Mouse (Mus musculus) hindbrain, embryonic 16.5 days (tissue): ENCODE measurements around the gene Gm49322. TPM values are rescaled to one million over a fixed set of nuclear protein-coding genes. Genes with fewer than 3 reads are reported as not detected.

ENCODE experiments used
- ATAC-seq: fragments of 200-750 bp; cut with Nextera tagmentation; 2 replicates; pipeline ENCODE4 v1.8.0; 2017; ENCODE audit warnings: moderate TSS enrichment, moderate library complexity
- H3K27ac ChIP-seq: fragments of 300-500 bp; sonication (generic); 2 replicates; pipeline ENCODE4 v1.5.1; 2014; ENCODE audit warnings: low read depth, mild to moderate bottlenecking, control low read depth, low read length, moderate library complexity
- H3K27me3 ChIP-seq: fragments of 300-500 bp; sonication (generic); replicated peaks from 2 replicates; pipeline ENCODE4 v1.6.1; 2014; ENCODE audit warnings: low read length; ENCODE audit not compliant: control insufficient read depth, insufficient read depth
- H3K36me3 ChIP-seq: fragments of 300-500 bp; sonication (generic); 2 replicates; pipeline ENCODE4 v1.6.1; 2014; ENCODE audit warnings: mild to moderate bottlenecking, low read length, moderate library complexity, mixed read lengths; ENCODE audit not compliant: control insufficient read depth, insufficient read depth
- H3K4me1 ChIP-seq: fragments of 300-500 bp; sonication (generic); 2 replicates; pipeline ENCODE4 v1.6.1; 2014; ENCODE audit warnings: low read depth, low read length; ENCODE audit not compliant: control insufficient read depth, insufficient read depth
- H3K4me2 ChIP-seq: fragments of 300-500 bp; sonication (generic); 2 replicates; pipeline ENCODE4 v1.6.1; 2014; ENCODE audit warnings: mild to moderate bottlenecking, low read length, control low read depth, moderate library complexity
- H3K4me3 ChIP-seq: fragments of 300-500 bp; sonication (generic); 2 replicates; pipeline ENCODE4 v1.5.1; 2014; ENCODE audit warnings: mild to moderate bottlenecking, low read length, control low read depth, moderate library complexity
- H3K9ac ChIP-seq: fragments of 300-500 bp; sonication (generic); 2 replicates; pipeline ENCODE4 v1.6.1; 2014; ENCODE audit warnings: low read depth, mild to moderate bottlenecking, control low read depth, low read length, moderate library complexity
- H3K9me3 ChIP-seq: fragments of 300-500 bp; sonication (generic); 2 replicates; pipeline ENCODE4 v1.6.1; 2014; ENCODE audit warnings: mild to moderate bottlenecking, low read length, moderate library complexity; ENCODE audit not compliant: control insufficient read depth
- WGBS: fragments of 180-500 bp; shearing (Covaris S2); extraction: QIAGEN DNeasy Blood & Tissue Kit; methylation state at CpG from one replicate; pipeline ENCODE4 v1.1.7; 2014; 5-methylcytosine and 5-hydroxymethylcytosine counted together
- polyA plus RNA-seq: library from polyadenylated mRNA; unstranded; fragments of >200 nt; fragmentation: Nextera tagmentation; extraction: Ambion mirVana; gene quantifications from 2 replicates; pipeline ENCODE4 v1.2.1, GENCODE M21; 2015

Gene Gm49322
- polyA plus RNA-seq, 1 experiment from 2014 or later, result 2.3 TPM

DNA sequence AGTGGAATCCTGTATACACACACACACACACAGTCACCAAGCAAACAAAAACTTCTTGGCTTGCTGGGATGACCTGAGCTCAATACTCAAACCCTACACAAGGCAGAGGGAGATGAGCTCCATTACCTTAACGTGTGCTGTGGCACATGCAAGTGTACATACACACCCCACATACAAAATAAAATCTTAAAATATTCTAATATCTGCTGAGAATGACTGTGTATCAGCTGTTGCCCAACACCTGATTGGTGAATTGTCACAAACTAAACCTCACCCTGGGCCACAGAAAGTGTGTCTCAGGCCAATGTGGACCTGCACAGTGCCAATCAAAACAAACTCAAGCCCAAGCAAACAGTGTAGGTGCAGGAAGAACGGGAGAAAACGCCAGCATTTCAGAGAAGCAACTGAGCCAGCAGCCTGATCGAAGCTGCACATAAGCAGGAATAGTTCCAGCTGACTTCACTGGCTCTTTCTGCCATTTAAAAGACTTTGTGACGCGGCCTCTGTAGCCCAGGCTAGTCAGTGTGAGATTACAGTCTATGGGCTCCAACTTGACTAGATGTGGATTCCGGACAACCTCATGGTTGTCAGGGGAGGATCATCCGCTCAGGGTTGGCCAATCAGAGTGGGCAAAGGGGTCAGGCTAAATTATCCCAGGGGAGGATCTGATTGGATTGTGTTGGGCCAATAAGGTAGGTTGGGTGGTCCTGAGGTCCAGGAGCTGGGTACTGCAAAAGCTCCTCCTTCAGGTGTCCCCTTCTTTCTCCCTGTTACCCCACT lies 13.8 kb downstream of the Gm49322 start:
- Histone ChIP-seq H3K9ac (no peak overlapping the region), H3K27ac (no peak overlapping the region), H3K4me1 (peaks cover 23% of the 10 kb centered on the region), H3K36me3 (peaks cover 8% of the 10 kb centered on the region), H3K9me3 (no peaks in the 10 kb centered on the region), H3K27me3 (no peaks in the 10 kb centered on the region), H3K4me3 (no peak overlapping the region), H3K4me2 (no peak overlapping the region)
- 31% methylated on average over 8 of the region's 8 CpGs for WGBS
- no peak for ATAC-seq

- WGBS, result 87% methylated on average over 9 of the region's 9 CpGs
- H3K4me2 ChIP-seq, result no peak overlapping the region
- no peaks in the 10 kb centered on the region for H3K9me3 ChIP-seq
- H3K4me3 ChIP-seq, result no peak overlapping the region
- H3K27me3 ChIP-seq, result no peaks in the 10 kb centered on the region
- no peak overlapping the region for H3K27ac ChIP-seq
- ATAC-seq, result no peak
- peaks cover 2% of the 10 kb centered on the region; the same call in 1 of the 2 replicates for H3K36me3 ChIP-seq
- H3K9ac ChIP-seq, result no peak overlapping the region
- H3K4me1 ChIP-seq, result peaks cover 28% of the 10 kb centered on the region
Measured at GRCm38 (mm10) chr10:80620365-80620764, 14.5 kb downstream of the Gm49322 start.

DNA sequence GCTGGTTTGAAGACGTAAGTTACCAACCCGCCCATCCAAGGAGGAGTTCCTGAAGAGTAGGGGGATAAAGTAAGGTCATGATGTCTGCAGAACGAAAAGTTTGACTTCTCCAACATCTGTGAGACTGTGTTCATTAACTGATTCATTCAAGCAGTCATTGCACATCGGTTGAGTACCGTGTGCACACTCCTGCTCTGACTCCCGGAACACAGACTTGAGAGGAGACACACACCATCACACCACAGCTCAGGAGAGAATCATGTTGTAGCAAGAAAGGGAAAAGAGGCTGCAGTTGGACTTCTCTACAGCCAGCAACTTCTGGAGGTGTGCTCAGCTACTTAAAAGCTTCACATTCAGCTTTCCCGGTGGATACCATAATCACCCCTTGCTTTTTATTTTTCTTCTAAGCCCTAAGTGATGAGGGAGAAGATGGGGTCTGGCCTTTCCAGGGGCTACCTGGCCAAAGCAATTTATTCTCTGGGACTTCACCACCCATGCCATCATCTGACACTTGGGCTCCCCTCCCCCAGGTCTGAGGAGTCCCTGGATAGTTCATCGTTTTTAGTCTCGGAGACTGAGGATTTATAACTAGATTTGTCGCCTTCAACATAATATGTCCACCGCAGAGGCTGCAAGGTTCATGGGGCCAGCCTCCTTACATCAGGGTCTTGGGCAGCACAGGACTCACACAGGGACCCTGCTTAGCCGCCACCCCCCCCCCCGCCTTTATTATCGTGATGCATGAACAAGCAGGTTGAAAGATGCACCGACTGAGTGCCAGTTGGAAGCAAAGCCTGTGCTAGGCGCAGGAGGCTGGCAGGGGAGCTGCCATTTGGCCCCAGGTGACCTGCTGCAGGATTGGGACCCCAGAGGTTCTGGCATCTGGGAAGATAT lies 15.2 kb downstream of the Gm49322 start:
- peaks cover 28% of the 10 kb centered on the region for H3K4me1 ChIP-seq
- H3K9me3 ChIP-seq, result no peaks in the 10 kb centered on the region
- peak overlapping the region; percentile 70 for H3K4me2 ChIP-seq
- WGBS, result 55% methylated on average over 16 of the region's 16 CpGs
- H3K9ac ChIP-seq, result peak overlapping the region; percentile 49
- H3K27me3 ChIP-seq, result no peaks in the 10 kb centered on the region
- no peak for ATAC-seq
- H3K36me3 ChIP-seq, result no peaks in the 10 kb centered on the region
- H3K27ac ChIP-seq, result peak overlapping the region; percentile 92
- peak overlapping the region; percentile 89 for H3K4me3 ChIP-seq

DNA sequence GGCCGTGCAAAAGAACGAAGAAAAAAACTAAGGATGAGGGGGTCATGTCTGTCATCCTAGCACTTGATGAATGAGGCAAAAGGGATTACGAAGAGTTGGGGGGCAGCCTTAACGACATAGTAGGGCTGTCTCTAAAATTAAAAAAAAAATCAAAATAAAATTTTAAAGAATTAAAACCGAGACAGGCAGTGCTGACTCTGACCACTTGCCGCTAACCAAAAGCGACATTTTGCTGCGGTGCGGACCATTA lies 15.8 kb downstream of the Gm49322 start:
- H3K4me3 ChIP-seq, result peak overlapping the region; percentile 89
- peak overlapping the region; percentile 92 for H3K27ac ChIP-seq
- no peaks in the 10 kb centered on the region for H3K9me3 ChIP-seq
- peaks cover 28% of the 10 kb centered on the region for H3K4me1 ChIP-seq
- under 1% methylated on average over 9 of the region's 9 CpGs for WGBS
- H3K9ac ChIP-seq, result peak overlapping the region; percentile 49
- H3K36me3 ChIP-seq, result no peaks in the 10 kb centered on the region
- no peak for ATAC-seq
- no peaks in the 10 kb centered on the region for H3K27me3 ChIP-seq
- H3K4me2 ChIP-seq, result peak overlapping the region; percentile 70

DNA sequence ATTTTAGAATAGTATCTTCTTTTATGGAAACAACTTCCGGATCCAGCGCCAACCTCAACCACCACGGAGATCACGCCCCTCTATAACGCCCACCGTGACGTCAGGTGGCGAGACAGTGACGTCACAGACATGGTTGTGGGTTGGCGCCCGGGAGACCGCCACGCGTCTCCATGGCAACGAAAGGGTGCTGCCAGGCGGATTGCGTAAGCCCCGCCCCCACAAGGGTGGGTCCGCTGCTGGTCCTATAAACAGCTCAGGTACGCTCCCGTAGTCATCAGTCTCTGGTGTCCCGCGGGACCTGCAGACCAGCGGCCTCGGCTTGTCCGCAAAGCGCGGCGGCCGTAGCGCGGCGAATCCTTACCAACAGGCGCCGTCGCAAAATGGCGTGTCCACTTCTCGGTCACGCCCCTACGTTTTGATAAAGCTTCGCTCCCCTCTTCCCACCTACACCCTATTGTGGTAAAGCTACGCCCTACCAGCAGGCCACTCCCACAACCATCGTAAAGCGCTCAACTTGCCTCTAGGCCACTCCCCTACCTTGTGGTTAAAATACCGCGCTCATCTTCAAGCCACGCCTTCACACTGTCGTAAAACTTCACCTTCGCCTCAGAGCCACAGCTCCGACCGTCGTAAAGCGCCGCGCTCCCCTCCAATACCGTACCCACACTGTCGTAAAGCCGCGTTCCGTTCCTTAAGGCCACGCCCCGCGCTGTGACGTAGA lies 16.3 kb downstream of the Gm49322 start:
- Histone ChIP-seq H3K4me1 (peaks cover 28% of the 10 kb centered on the region), H3K36me3 (no peaks in the 10 kb centered on the region), H3K4me3 (peak overlapping the region; percentile 89), H3K27me3 (no peaks in the 10 kb centered on the region), H3K4me2 (peak overlapping the region; percentile 70), H3K27ac (peak overlapping the region; percentile 92), H3K9ac (peak overlapping the region; percentile 49), H3K9me3 (no peaks in the 10 kb centered on the region)
- peak; percentile 97 for ATAC-seq
- WGBS, result 0% methylated on average over 64 of the region's 64 CpGs

DNA sequence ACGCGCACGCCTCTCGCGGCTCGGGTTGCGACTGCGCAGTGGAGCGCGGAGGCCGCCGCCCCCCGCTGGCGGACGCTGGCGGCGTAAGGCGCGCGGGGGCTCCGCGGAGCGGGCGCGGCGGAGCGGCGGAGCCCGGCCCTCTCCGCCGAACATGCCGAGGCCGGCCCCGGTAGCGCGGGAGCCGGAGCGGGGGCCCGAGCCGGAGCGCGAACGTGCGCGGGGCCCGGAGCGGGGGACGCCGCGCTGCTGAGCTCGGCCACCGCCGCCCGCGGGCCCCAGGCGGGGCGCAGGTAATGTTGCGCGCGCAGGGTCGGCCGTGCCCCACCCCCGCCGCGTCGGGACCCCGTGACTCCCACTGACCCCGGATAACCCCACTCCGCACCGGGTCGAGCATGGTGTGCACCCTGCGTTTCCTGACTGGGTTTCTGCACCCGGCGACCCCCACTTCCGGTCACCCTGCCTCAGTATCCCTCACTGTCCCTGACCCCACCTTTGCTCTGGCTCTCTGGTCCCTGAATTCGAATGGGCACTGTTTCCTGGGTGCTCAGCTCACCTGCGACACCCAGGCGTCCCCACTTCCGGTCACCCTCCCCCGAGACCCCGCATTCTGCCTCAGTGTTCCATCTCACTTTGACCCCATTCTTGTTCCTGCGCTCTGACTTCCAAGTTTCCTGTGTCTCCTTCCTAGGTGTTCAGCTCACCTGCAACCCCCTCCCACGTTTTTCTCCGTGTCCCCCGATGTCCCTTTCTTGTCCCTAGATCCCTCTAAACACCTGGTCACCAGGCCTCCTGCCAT lies 17.0 kb downstream of the Gm49322 start, which contains the start of gene Csnk1g2:
Gene Csnk1g2, plus strand, starts transcription at position 178 of the 796 bp plus-strand sequence.
- H3K27me3 ChIP-seq, result no peaks in the 10 kb centered on the region
- H3K9ac ChIP-seq, result peak within 1 kb of the TSS; percentile 96
- H3K9me3 ChIP-seq, result no peaks in the 10 kb centered on the region
- peak within 1 kb of the TSS; percentile 89 for H3K4me3 ChIP-seq
- H3K4me2 ChIP-seq, result peak within 1 kb of the TSS; percentile 99
- WGBS, result under 1% methylated on average over 43 of the region's 85 CpGs
- peaks cover 31% of the 10 kb centered on the region for H3K4me1 ChIP-seq
- no peaks in the 10 kb centered on the region for H3K36me3 ChIP-seq
- H3K27ac ChIP-seq, result peak within 1 kb of the TSS; percentile 92
- ATAC-seq, result no peak; the same call in 1 of the 2 replicates

GRCm38 (mm10) chr10:80623457-80624191 lies 17.8 kb downstream of the Gm49322 start:
- Histone ChIP-seq H3K9ac (peak overlapping the region; percentile 96), H3K4me1 (peaks cover 31% of the 10 kb centered on the region), H3K4me3 (peak overlapping the region; percentile 89), H3K4me2 (peak overlapping the region; percentile 99), H3K27me3 (no peaks in the 10 kb centered on the region), H3K36me3 (no peaks in the 10 kb centered on the region), H3K27ac (peak overlapping the region; percentile 90), H3K9me3 (no peaks in the 10 kb centered on the region)
- 15% methylated on average over 15 of the region's 15 CpGs for WGBS
- ATAC-seq, result no peak

- Histone ChIP-seq H3K4me3 (no peak overlapping the region), H3K4me1 (peaks cover 31% of the 10 kb centered on the region), H3K27me3 (no peaks in the 10 kb centered on the region), H3K36me3 (no peaks in the 10 kb centered on the region; the same call in 1 of the 2 replicates), H3K9ac (no peak overlapping the region), H3K4me2 (no peak overlapping the region), H3K27ac (no peak overlapping the region), H3K9me3 (no peaks in the 10 kb centered on the region)
- 90% methylated on average over 4 of the region's 4 CpGs for WGBS
- no peak for ATAC-seq
Measured at GRCm38 (mm10) chr10:80625764-80626163, 19.9 kb downstream of the Gm49322 start.
